Mouse (Mus musculus): ENCODE data around the gene Synj2. TPM values are rescaled to one million over a fixed set of nuclear protein-coding genes. Genes with fewer than 3 reads are reported as not detected.

The Synj2 gene
- polyA plus RNA-seq, 1 experiment from 2014 or later = 7.9 TPM

DNA sequence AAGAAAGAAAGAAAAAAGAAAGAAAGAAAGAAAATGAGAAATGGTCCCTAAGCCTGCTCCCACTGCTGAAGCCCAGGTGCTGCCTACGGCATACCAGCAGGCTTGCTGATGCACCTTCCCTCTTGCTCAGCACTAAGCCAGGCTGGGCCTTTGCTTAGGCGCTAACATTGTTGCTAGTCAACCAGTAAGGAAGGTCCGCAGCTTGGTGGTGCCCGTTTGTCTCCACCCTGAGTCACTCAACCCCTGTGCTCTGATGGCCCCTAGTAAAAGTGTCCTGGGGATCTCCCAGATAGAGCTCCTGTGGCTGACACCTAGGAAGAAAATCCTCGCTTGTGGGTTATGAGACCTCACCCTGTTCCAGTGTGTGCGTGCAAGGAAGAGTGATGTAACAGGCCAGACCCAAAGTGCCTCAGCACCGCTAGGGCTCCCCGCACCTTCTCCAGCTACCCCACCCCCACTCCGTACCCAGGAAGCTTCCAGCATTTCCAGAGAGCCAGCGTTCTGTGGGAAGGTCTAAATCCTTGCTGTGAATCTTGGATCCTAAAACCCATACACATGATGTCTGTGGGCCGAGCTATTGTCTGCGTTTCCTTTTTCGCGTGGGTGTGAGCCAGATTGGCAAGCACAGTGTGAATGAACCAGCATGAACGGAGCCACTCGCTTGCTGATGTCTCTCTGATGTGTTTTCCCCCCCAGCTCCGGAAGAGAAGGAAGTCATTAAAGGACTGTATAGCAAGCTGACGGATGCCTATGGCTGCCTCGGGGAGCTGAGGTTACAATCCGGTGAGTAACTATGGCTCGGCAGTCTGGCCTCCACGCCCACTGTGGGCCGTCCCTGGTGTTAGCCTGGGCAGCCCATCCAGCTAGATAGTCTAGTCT, 34.3 kb downstream of the Synj2 start:
- peaks cover 30% of the 10 kb centered on the region; the same call in 1 of the 2 replicates for H3K79me2 ChIP-seq (ENCODE audit: inconsistent target)
- no peaks in the 10 kb centered on the region for H3K36me3 ChIP-seq (ENCODE audit: inconsistent target)
- 11% methylated on average over 23 of the region's 23 CpGs for WGBS (ENCODE audit: missing documents)
- H3K27ac ChIP-seq = peak overlapping the region; percentile 54
- peak overlapping the region; percentile 16; the same call in 1 of the 2 replicates for H3K4me3 ChIP-seq (ENCODE audit: inconsistent target)

DNA sequence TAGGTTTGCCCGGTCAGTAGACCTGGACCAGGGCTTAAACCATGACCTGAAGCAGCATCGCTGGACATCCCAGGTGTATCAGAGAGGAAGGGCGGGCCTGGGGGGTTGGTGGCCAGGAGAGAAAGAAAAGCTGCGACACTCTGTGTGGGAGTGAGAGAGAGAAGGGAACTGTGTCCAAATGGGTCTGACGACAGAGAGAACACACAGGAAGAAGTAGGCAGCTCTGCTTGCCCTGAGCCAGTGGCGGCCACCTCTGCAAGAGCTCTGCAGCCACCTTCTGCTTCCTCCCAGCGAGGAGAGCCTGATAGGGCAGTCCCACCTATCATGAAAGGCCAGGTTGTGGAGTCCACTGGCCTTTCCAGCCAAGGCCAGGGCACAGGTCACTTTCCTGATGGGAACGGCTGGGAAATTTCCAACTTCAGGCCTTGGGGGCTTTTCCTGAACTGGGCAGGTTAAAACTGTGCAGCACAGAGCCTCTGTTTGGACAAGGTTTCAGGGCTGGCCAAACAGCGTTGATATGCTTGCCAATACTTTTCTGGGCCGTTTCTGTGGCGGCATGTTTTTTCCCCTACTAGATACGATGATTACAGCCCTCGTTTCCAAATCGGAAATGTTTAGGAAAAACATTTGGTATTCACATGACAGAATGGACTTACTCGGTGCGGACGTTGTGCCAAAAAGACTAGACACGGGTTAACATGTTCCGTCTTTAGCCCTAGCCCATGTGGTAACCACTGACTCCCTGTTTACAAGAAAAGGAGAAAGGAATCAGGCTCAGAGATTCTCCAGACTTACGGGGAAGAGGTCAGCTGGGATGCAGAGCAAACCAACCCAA, 35.4 kb downstream of the Synj2 start:
- H3K27ac ChIP-seq = peak overlapping the region; percentile 54
- H3K4me3 ChIP-seq (ENCODE audit: inconsistent target) = peak overlapping the region; percentile 16; the same call in 1 of the 2 replicates
- peaks cover 40% of the 10 kb centered on the region; the same call in 1 of the 2 replicates for H3K79me2 ChIP-seq (ENCODE audit: inconsistent target)
- H3K36me3 ChIP-seq (ENCODE audit: inconsistent target) = no peaks in the 10 kb centered on the region
- 79% methylated on average over 20 of the region's 20 CpGs for WGBS (ENCODE audit: missing documents)

DNA sequence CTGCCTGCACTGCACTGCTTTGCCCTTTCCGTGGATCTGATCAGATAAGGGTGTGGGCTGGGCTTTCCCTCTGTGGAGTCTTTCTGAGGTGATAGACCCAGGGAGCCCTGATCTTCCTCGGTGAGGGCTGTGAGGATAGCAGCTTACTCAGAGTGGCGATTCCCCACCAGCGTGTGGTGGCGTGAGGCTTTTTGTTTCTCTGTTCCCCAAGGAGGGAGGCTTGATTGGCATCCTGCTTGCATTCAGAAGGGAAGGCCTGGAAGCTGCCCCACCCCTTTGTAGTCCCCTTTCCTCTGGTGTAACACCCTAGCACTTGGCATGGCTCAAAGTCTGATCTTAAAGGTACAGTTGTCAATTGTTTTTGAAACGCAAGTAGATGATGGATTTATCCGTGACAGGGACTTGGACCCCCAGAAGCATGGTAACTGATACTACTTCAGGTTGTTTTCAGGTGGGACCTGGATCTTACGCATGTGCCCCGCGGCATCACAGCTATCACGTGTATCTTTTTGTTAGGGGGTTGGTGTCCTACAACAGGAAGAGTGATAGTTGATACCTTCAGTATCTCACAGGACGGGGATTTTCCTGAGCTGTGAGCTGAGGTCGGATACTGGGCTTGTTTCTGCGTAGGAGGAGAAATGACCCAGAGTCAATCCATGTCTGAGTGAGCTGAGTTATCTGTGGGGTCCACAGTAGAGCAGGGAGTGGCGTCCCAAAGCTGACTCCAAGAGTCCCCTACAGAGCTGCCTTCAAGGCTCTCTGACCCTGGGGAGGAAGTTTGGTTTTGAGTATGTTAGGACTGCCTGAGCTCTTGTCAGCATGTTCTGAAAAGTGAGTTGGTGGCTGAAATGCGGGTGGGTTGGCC, 36.2 kb downstream of the Synj2 start:
- WGBS (ENCODE audit: missing documents) = 86% methylated on average over 16 of the region's 16 CpGs
- no peaks in the 10 kb centered on the region for H3K36me3 ChIP-seq (ENCODE audit: inconsistent target)
- peak overlapping the region; percentile 68 for H3K27ac ChIP-seq
- peaks cover 48% of the 10 kb centered on the region for H3K79me2 ChIP-seq (ENCODE audit: inconsistent target)
- H3K4me3 ChIP-seq (ENCODE audit: inconsistent target) = no peak overlapping the region

DNA sequence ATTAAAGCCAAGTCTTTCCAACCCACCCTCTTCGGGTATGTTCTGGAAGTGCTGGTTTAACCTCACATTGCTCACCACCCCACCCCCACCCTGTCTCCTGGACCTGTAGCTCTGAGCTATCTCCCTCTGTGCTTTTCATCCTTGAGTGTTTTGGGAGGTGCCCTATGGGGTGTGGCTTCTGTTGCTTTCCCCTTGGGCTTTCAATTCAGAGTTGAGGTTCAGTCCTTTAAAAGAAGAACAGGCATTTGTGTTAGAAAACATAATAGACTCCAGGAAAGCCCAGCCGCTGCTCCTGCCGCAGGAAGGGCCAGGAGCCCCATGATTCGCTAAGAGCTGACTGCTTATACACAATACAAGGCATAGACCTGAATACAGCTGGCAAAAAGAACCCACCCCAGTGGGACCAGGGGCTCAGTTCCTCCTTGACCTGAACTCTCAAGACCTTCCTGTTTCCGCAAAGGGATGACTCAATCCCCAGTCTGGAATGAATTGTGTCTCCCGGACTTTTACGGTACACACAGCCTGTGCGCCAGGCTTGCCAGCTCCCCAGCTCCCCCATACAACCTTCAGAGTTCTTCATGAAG, 36.9 kb downstream of the Synj2 start:
- WGBS (ENCODE audit: missing documents) = 42% methylated on average over 8 of the region's 8 CpGs
- Histone ChIP-seq H3K36me3 (ENCODE audit: inconsistent target) (no peaks in the 10 kb centered on the region), H3K79me2 (ENCODE audit: inconsistent target) (peaks cover 52% of the 10 kb centered on the region), H3K4me3 (ENCODE audit: inconsistent target) (no peak overlapping the region), H3K27ac (peak overlapping the region; percentile 68)

DNA sequence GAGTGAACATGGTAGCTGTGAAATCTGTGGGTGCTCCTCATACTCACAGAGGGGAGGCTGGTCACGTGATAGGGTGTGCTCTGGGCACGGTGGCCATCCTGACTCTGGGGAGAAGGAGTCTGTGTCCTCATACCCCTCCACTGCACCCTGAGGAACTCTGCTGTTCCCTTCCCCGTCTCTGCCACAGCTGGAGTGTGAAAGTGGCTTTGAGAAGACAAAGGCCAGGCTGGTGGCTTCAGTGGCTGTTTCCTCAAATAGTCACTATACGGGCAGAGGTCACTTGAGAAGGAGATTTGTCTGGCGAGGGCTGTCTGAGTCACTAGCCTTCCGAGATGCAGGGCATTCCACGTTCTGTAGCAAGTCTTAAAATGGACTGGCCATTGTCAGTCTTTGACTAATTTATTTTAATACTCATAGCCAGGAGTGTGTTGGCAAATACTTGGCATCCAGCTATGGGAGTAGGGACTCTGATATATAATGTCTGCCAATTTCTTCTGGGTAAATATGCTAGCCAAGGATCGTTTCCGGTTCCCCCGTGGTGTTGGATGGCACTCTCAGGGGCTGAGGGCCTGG, 37.5 kb downstream of the Synj2 start:
- Histone ChIP-seq H3K36me3 (ENCODE audit: inconsistent target) (no peaks in the 10 kb centered on the region), H3K4me3 (ENCODE audit: inconsistent target) (no peak overlapping the region), H3K27ac (peak overlapping the region; percentile 68), H3K79me2 (ENCODE audit: inconsistent target) (peaks cover 52% of the 10 kb centered on the region)
- WGBS (ENCODE audit: missing documents) = 40% methylated on average over 10 of the region's 10 CpGs

DNA sequence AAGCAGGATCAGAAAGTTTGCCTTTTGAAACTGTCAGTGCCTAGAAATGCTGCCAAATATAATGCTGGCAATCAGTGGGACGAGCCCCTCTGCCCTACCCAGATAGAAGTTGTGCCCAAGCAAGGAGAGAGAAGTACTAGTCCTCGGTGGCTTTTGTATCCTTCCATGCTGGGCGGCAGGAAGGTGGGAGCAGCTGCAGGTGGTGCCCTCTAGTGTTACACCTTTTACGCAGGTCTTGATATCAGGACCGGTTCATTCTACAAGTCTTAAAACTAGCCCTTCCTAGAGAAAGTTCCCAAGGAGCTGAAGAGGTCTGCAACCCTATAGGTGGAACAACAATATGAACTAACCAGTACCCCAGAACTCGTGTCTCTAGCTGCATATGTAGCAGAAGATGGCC, 39.8 kb downstream of the Synj2 start:
- Histone ChIP-seq H3K79me2 (ENCODE audit: inconsistent target) (peaks cover 48% of the 10 kb centered on the region), H3K27ac (no peak overlapping the region), H3K4me3 (ENCODE audit: inconsistent target) (no peak overlapping the region), H3K36me3 (ENCODE audit: inconsistent target) (0 out of 2 replicates have a peak, but pooled peaks cover under 1% of the 10 kb centered on the region)
- 75% methylated on average over 6 of the region's 6 CpGs for WGBS (ENCODE audit: missing documents)

DNA sequence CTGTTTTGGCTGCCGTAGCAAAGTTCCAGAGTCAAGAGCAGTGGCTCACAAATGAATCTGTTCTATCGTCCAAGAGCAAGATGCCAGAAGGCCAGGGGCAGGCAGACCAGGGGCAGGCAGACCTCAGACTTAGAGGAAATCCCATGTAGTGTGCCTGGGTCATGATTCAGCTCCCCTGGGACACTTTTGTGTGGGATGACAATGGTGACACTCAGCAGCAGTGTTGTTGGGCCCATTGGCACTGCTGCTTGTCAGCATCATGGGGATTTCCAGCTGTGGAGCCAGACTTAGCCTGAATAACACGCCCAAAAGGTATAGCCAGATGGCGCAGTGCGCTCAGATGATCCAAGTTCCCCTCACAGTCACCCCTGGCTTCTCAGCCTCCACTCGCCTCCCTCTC, 42.1 kb downstream of the Synj2 start:
- Histone ChIP-seq H3K4me3 (ENCODE audit: inconsistent target) (no peak overlapping the region), H3K79me2 (ENCODE audit: inconsistent target) (peaks cover 48% of the 10 kb centered on the region), H3K27ac (no peak overlapping the region), H3K36me3 (ENCODE audit: inconsistent target) (peaks cover 6% of the 10 kb centered on the region; the same call in 1 of the 2 replicates)
- WGBS (ENCODE audit: missing documents) = 97% methylated on average over 6 of the region's 6 CpGs

DNA sequence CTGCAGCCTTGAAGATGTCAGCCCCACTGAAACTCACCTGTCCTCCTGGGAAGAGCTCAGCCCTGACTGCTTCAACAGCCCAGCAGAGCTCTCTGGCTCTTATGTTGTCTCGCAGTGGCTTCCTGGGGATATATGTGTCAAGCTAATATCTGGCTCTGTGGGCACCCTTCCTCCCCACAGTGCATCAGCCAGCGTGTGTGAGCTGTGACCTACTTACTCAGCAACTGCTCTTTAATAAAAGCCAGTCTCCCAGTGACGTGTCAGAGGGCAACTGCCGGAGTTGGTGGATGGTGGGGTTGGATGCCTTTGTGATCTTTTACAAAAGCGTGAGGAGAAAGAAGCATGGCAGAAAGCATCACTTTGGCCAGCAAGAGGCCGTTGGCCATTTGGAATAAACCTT, 42.8 kb downstream of the Synj2 start:
- peaks cover 6% of the 10 kb centered on the region; the same call in 1 of the 2 replicates for H3K36me3 ChIP-seq (ENCODE audit: inconsistent target)
- 96% methylated on average over 6 of the region's 6 CpGs for WGBS (ENCODE audit: missing documents)
- H3K27ac ChIP-seq = no peak overlapping the region
- H3K79me2 ChIP-seq (ENCODE audit: inconsistent target) = peaks cover 48% of the 10 kb centered on the region
- H3K4me3 ChIP-seq (ENCODE audit: inconsistent target) = no peak overlapping the region

DNA sequence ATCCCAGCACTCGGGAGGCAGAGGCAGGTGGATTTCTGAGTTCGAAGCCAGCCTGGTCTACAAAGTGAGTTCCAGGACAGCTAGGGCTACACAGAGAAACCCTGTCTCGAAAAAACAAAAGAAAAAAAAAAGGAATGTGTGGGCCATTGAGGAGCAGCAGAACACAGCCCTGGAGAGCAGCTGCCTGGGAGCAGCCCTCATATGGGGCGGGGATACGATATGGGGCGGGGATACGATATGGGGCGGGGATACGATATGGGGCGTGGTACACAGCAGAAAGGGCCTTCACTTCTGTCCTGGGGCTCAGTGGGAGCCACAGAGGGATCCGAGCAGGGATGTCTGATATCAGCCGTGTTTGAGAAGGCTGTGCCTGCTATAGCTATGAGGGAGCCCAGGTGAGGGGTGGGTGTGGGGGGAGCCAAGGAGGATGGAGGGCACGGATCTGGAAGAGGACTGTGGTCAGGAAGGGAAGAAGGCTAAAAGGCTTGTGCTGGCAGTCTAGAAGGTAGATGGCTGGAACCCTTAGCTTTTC, 43.7 kb downstream of the Synj2 start:
- 92% methylated on average over 11 of the region's 13 CpGs for WGBS (ENCODE audit: missing documents)
- no peak overlapping the region for H3K4me3 ChIP-seq (ENCODE audit: inconsistent target)

DNA sequence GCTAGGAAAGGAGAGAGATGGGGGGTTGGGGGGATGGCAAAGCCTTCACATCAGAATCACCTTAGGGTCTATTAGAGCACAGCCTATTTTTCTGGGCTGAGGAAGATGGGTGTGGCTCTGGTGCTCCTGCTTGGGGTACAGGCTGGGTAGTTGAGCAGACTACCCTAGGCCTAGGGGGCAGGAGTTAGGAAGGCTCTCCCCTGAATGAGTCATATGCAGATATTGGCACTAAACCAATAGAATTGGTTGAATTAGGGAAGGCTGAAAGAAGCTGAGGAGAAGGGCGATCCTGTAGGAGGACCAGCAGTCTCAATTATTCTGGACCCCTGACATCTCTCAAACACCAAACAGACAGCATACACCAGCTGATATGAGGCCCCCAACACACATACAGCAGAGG, 44.2 kb downstream of the Synj2 start:
- Histone ChIP-seq H3K27ac (no peak overlapping the region), H3K4me3 (ENCODE audit: inconsistent target) (no peak overlapping the region), H3K79me2 (ENCODE audit: inconsistent target) (peaks cover 38% of the 10 kb centered on the region), H3K36me3 (ENCODE audit: inconsistent target) (peaks cover 6% of the 10 kb centered on the region; the same call in 1 of the 2 replicates)
- 100% methylated on average over 1 of the region's 1 CpGs for WGBS (ENCODE audit: missing documents)

More for the DNA sequence above, 43.7 kb downstream of the Synj2 start:
- peaks cover 43% of the 10 kb centered on the region for H3K79me2 ChIP-seq (ENCODE audit: inconsistent target)
- H3K36me3 ChIP-seq (ENCODE audit: inconsistent target) = peaks cover 6% of the 10 kb centered on the region; the same call in 1 of the 2 replicates
- no peak overlapping the region for H3K27ac ChIP-seq

DNA sequence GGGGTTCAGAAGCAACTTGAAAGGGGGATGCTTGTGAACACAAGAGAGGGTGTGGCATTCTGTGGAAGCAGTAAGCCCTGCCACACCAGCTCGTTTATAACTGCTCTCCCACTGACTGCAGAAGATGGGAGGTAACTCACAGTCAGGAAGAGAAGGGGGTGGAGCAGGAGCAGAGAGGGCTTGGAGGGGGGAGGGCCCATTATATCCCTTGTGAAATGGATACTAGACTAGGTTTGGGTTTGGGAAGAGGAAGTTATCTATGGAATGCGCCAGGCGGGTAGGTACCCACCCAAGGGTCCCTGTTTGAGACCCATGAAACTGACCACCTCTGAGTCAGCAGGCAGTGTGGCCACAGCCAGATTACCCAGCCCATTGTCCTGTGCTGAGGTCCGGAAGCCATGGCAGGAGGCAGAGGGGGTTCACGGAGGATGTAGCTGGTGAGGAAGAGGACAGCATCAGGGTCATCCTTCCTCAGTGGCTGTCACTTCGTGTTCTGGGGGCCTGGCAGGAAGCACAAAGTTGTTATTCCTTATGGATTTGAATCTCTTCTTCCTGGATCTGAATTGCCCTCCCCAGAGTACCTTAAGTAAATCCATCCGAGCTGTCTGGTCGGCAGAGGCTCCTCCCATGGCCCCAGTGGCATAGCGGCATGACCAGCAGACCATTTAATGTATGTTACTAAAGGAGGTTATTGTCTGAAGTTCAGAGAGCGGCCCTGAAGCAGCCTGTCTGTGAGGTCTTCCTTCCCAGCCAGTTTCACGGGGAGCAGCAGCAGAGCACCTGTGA, 46.4 kb downstream of the Synj2 start:
- Histone ChIP-seq H3K4me3 (ENCODE audit: inconsistent target) (no peak overlapping the region), H3K79me2 (ENCODE audit: inconsistent target) (peaks cover 17% of the 10 kb centered on the region), H3K27ac (no peak overlapping the region), H3K36me3 (ENCODE audit: inconsistent target) (peaks cover 6% of the 10 kb centered on the region; the same call in 1 of the 2 replicates)
- WGBS (ENCODE audit: missing documents) = 81% methylated on average over 10 of the region's 11 CpGs

DNA sequence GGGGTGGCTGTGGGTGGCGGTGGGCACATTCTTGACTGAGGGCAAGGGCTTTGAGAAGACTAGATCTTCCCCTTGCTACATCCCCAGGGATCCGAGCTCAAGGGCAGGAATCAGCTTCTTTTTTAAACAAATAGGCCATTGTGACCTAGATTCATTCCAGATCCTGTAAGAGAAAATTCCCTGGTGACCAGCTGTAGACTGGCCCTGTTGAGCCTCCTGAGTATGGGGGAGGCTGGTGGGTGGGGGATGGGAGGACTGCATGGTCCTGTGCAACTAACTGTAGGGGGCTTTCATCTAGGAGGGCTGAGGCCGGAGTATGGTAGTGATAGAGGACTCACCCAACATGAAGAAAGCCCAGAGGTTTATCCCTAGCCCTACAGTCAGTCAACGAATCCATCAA, 47.0 kb downstream of the Synj2 start:
- peaks cover 10% of the 10 kb centered on the region; the same call in 1 of the 2 replicates for H3K79me2 ChIP-seq (ENCODE audit: inconsistent target)
- WGBS (ENCODE audit: missing documents) = 85% methylated on average over 4 of the region's 4 CpGs

More for the DNA sequence above, 47.0 kb downstream of the Synj2 start:
- H3K4me3 ChIP-seq (ENCODE audit: inconsistent target) = no peak overlapping the region
- H3K27ac ChIP-seq = no peak overlapping the region
- peaks cover 6% of the 10 kb centered on the region; the same call in 1 of the 2 replicates for H3K36me3 ChIP-seq (ENCODE audit: inconsistent target)
